Mouse (Mus musculus): ENCODE data around the gene Mtch1. TPM values are rescaled to one million over a fixed set of nuclear protein-coding genes. Genes with fewer than 3 reads are reported as not detected.
"Not testable (repeated sequence)": the region's sequence is repeated elsewhere in the genome, so short reads cannot be mapped to it uniquely, and the experiment has no call there.

Gene Mtch1
- total RNA-seq (2021): 100 to 1,000 TPM; 358 to 374 TPM

GRCm38 (mm10) chr17:29347645-29348256 lies at the start of gene Mtch1:
Mtch1 (minus strand) TSS chr17:29347934.
- DNase-seq: peak; percentile 100

GRCm38 (mm10) chr17:29396821-29397242 lies 49.1 kb upstream of the Mtch1 start:
- peak; percentile 89 for DNase-seq

GRCm38 (mm10) chr17:29396056-29396799 lies 48.5 kb upstream of the Mtch1 start:
- DNase-seq: no peak

GRCm38 (mm10) chr17:29395381-29395780 lies 47.6 kb upstream of the Mtch1 start:
- no peak for DNase-seq

- DNase-seq: not testable (repeated sequence)
Observed at GRCm38 (mm10) chr17:29394761-29395160, 47.0 kb upstream of the Mtch1 start.

GRCm38 (mm10) chr17:29394106-29394760 lies 46.5 kb upstream of the Mtch1 start:
- no peak for DNase-seq

- no peak for DNase-seq
Observed at GRCm38 (mm10) chr17:29393335-29394089, 45.8 kb upstream of the Mtch1 start.

- no peak for DNase-seq
Observed at GRCm38 (mm10) chr17:29391280-29391679, 43.5 kb upstream of the Mtch1 start.

- no peak for DNase-seq
Observed at GRCm38 (mm10) chr17:29388978-29389377, 41.2 kb upstream of the Mtch1 start.

DNA sequence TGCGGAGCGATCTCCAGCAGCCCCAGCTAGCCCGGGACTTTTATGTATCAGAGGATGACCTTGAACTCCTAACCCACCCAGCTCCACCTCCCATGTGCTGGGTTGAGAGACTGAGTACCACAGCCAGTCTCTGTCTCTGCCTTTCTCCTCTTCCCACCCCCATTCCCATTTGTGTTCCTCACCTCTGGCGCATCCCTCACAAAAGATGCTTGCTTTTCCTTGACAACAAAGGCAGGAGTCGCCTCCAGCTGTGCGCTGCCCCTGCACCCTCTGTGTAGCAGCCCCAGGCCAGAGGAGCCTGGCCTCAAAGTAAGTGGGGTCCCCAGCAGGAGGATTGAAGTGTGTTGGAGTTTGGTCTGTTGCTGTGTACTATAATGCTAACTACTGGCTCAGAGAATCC lies 38.0 kb upstream of the Mtch1 start:
- DNase-seq: no peak

- peak; percentile 76 for DNase-seq
Observed at GRCm38 (mm10) chr17:29384850-29385438, 37.2 kb upstream of the Mtch1 start.

DNA sequence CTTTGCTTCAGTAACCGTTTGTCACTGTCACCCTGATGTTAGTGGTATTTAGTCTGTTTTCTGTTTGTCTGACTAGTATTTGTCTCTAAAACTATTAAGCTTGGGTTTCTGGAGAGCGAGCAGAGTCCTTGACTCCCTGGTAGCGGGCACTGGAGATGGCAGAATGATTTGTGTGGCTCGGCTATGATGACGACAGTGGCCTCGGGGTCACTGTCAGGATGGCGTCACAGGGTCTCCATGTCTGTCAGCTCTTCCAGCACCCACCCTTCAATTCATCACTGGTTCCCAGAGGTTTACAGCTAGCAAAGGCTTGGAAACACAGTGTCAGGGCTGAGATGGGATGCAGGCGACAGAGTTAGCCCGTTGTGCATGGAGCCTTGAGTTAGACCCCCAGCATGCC lies 36.2 kb upstream of the Mtch1 start:
- DNase-seq: no peak

- DNase-seq: peak; percentile 52
Observed at GRCm38 (mm10) chr17:29382417-29382816, 34.7 kb upstream of the Mtch1 start.

DNA sequence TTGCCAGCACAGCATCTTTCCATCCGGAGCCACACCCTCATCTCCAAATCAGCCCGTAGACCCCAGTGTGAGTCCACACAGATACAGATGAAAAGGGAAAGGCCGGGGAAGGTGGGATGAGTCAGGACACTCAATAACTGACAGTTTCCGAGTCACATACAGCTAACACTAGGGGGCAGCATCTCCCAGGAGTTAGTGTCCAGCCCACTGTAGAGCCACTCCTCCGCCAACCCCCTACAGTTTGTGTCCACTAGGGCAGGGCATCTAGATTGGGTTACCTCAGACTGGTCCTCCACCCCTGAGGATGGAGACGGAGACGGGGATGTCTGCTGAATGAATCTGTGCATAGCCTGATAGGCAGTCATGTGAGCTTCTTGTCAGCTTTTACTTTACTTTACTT lies 33.7 kb upstream of the Mtch1 start:
- DNase-seq: peak; percentile 83

GRCm38 (mm10) chr17:29380241-29380640 lies 32.5 kb upstream of the Mtch1 start:
- DNase-seq: no peak

- DNase-seq: no peak
Observed at GRCm38 (mm10) chr17:29378056-29378455, 30.3 kb upstream of the Mtch1 start.

DNA sequence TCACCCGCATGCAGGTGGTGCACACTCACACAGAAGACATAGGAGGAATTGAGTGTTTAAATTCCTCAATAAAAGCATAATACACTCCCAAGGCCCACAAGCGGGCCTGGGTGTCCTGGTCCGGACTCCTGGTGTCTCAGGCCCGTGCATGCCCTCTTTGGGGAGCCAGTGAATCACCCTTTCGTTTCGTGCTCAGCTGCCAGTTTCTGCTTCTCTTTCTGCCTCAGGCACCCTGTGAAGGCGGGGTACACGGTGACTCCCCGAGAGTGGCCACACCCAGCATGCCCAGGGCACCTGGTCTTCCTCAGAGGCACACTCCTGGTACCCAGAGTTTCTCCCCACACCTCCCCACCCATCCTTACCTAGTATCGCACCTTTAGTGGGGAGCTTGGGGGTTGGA lies 28.1 kb upstream of the Mtch1 start:
- DNase-seq: no peak

DNA sequence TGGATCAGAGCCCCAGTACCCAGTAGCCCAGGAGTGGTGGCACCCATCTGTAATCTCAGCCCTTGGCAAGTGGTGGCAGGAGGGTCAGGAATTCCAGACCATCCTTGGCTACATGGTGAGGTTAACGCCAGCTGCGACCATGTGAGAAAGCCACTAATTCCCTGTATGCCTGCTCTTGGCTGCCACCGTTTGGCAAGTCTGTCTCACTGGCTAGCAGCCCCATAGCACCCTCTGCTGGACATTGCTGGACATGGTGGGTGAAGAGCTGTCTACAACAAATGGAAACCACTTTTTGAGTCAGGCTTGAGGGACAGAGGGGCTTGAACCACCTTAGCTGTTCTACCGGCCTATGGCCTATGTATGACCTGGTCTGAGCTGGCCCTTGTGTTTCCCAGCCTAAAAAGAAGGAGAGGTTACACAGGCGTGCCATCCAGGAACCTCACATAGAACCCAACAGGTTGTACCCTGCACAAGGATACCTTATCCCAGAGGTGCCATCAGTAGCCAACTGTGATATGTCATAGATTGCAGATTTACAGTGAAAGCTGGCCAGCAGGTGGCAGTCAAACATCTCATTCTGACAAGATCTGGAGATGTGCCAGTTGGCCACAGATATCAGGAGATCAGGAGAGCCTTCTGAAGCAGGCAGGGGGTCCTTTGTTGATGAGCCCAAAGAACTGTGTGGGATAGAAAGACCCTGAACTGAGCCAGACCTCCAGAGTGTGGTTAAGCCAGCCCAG lies 23.4 kb upstream of the Mtch1 start:
- DNase-seq: peak; percentile 97

DNA sequence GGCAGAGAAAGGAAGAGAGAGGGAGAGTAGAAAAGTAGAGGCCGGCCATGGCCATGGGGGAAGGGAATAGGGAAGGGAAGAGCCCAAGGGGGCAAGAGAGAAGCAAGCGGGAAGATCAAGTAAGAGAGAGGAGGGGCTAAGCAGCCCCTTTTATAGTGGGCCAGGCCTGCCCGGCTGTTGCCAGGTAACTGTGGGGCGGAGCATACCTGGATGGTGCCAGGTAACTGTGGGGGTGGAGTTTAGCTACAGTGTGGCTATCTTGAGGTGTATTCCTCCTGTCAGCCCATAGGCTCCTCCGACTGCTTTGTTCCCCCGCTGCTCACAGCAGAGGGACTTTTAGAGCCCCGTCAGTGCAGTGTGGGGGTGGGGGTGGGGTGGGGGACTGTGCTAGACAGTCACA lies 21.0 kb upstream of the Mtch1 start:
- no peak for DNase-seq

- DNase-seq: no peak
Observed at GRCm38 (mm10) chr17:29365105-29365621, 17.4 kb upstream of the Mtch1 start.

DNA sequence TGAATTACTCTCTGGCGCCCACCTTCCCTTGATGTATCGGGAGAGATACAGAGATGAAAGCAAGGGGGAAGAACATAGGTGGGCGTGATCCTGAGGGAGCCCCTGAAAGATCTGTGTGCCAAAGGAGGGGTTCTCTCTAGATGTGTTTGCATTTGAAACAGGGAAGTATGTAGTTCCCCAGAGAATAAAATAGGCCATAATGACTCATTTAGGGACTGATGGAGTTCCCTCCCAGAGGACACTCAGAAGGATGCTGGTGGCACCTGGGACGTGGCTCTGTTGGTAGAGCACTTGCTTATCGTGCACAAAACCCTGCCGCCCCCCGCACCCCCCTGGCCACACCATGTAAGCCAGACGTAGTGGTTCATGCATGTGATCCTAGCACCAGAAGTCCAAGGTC lies 15.4 kb upstream of the Mtch1 start:
- no peak for DNase-seq

All from heart, postnatal 4 days (tissue).